In the genomic region with DNA sequence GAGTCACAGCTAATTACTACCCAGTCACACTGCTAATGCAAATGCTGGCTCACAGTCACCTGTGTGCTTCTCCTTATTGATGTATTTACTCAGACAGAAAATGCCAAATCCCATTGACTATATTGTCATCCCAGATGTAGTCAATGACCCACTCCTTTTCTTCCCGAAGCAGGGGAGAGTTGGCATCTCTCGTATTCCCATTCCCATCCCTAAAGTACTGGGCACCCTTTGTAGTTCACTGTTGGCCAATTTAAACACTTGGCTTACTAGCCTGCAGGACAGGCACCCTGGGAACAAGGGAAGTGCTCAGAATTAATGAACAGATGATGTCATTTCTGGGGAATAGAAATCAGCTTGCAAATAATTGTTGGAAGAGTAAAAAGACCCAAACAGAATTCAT, we compare ENCODE assay signal across 14 mouse cellular contexts.
"Had no signal": no experiment of that assay in that cellular context is flagged by ENCODE, and none has a peak within 500 bp of the region (broad histone marks: within the 10 kb centered on the region; RNA-seq: fewer than 3 reads in every experiment).

No protein-coding gene starts in this region.

- ATAC-seq: liver, embryonic 12.5 days had no signal

- H3K27me3 ChIP-seq: kidney, embryonic 15.5 days; limb, embryonic 15.5 days; liver, embryonic 12.5 days; neural tube, embryonic 12.5 days had no signal

- H3K4me2 ChIP-seq: kidney, embryonic 15.5 days; limb, embryonic 15.5 days; liver, embryonic 12.5 days; lung, embryonic 14.5 days; midbrain, embryonic 11.5 days; neural tube, embryonic 12.5 days had no signal

- DNase-seq: kidney, postnatal 14 days; layer of hippocampus, adult 9-11 months; layer of hippocampus, postnatal 36 days; lung, embryonic 14.5 days; lung, postnatal 10 days; lung, postnatal 4 days; thymus, adult 18-20 months; thymus, postnatal 14 days had no signal

- H3K9ac ChIP-seq: kidney, embryonic 15.5 days; limb, embryonic 15.5 days; liver, embryonic 12.5 days; lung, embryonic 14.5 days; neural tube, embryonic 12.5 days had no signal

- H3K36me3 ChIP-seq: kidney, embryonic 15.5 days; limb, embryonic 15.5 days; liver, embryonic 12.5 days; neural tube, embryonic 12.5 days had no signal

- H3K4me3 ChIP-seq: kidney, embryonic 15.5 days; limb, embryonic 15.5 days; liver, embryonic 12.5 days; myocyte; neural tube, embryonic 12.5 days had no signal

- H3K9me3 ChIP-seq: kidney, embryonic 15.5 days; limb, embryonic 15.5 days; liver, embryonic 12.5 days; neural tube, embryonic 12.5 days had no signal

- H3K27ac ChIP-seq: kidney, embryonic 15.5 days; limb, embryonic 15.5 days; liver, embryonic 12.5 days; neural tube, embryonic 12.5 days had no signal

- H3K4me1 ChIP-seq: kidney, embryonic 15.5 days; limb, embryonic 15.5 days; liver, embryonic 12.5 days; neural tube, embryonic 12.5 days had no signal
